Mouse (Mus musculus): ENCODE measurements around the gene Trim29. TPM values are rescaled to one million over a fixed set of nuclear protein-coding genes. Genes with fewer than 3 reads are reported as not detected.

Trim29 gene
- total and polyA plus RNA-seq, 3 experiments: not detected

DNA sequence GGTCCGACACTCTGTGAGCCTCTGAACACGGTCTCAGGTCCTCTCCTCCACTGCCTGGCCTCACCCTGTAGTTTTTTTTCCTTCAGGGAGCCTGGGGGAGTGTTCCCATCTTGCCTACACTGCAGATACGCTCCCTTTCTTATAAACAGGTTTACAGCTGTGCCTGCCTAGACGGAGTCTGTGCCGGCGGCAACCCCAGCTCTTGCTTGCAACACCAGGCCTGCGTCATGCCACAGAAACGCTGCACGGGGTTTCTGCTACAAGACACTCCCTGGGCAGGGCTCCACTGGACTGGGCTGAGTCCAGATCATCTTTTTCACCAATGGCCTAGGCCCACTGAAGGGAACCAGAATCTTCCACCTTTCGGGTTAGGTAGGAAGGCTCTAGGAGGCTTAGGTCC lies 8.0 kb downstream of the Trim29 start:
- H3K9me3 ChIP-seq (replicated peaks; ENCODE audit: insufficient read depth, low read length): no peaks in the 10 kb centered on the region
- no peaks in the 10 kb centered on the region for H3K4me1 ChIP-seq (ENCODE audit: control insufficient read depth in 1 of 2, insufficient read depth in 2 of 2, low read length in 2 of 2)
- H3K36me3 ChIP-seq (ENCODE audit: control insufficient read depth in 1 of 2, insufficient read depth in 2 of 2, low read length in 2 of 2): no peaks in the 10 kb centered on the region
- TF ChIP-seq NRF1 (IDR thresholded peaks at IDR 0.05; ENCODE audit: insufficient read depth, low read depth, low read length, poor library complexity, severe bottlenecking) (no peak), SMC3 (IDR thresholded peaks at IDR 0.05; ENCODE audit: low read depth, low read length) (no peak), KAT2A (conservative IDR thresholded peaks at IDR 0.05; ENCODE audit: low read depth, low read length) (no peak), CHD2 (IDR thresholded peaks at IDR 0.05; ENCODE audit: low read length) (no peak)
- H3K9ac ChIP-seq (ENCODE audit: control insufficient read depth, low read depth, low read length, poor library complexity, severe bottlenecking): no peak overlapping the region
- no peaks in the 10 kb centered on the region for H3K79me2 ChIP-seq (ENCODE audit: control insufficient read depth, insufficient read depth, low read length, poor library complexity)
- DNase-seq (ENCODE audit: low read depth, low spot score): no peak
- no peak overlapping the region for H3K4me3 ChIP-seq (ENCODE audit: control insufficient read depth in 1 of 2, insufficient read depth in 1 of 2, low read depth in 2 of 2, low read length in 2 of 2)
- H3K27me3 ChIP-seq (ENCODE audit: control insufficient read depth in 1 of 2, insufficient read depth in 2 of 2, low read length in 2 of 2): no peaks in the 10 kb centered on the region
- H3K27ac ChIP-seq (ENCODE audit: control insufficient read depth, low read depth, low read length): no peak overlapping the region

- Histone ChIP-seq H3K27ac (ENCODE audit: control insufficient read depth, low read depth, low read length) (no peak overlapping the region), H3K79me2 (ENCODE audit: control insufficient read depth, insufficient read depth, low read length, poor library complexity) (no peaks in the 10 kb centered on the region), H3K36me3 (ENCODE audit: control insufficient read depth in 1 of 2, insufficient read depth in 2 of 2, low read length in 2 of 2) (no peaks in the 10 kb centered on the region), H3K4me3 (ENCODE audit: control insufficient read depth in 1 of 2, insufficient read depth in 1 of 2, low read depth in 2 of 2, low read length in 2 of 2) (no peak overlapping the region), H3K9me3 (replicated peaks; ENCODE audit: insufficient read depth, low read length) (no peaks in the 10 kb centered on the region), H3K4me1 (ENCODE audit: control insufficient read depth in 1 of 2, insufficient read depth in 2 of 2, low read length in 2 of 2) (no peaks in the 10 kb centered on the region), H3K27me3 (ENCODE audit: control insufficient read depth in 1 of 2, insufficient read depth in 2 of 2, low read length in 2 of 2) (no peaks in the 10 kb centered on the region), H3K9ac (ENCODE audit: control insufficient read depth, low read depth, low read length, poor library complexity, severe bottlenecking) (no peak overlapping the region)
- DNase-seq (ENCODE audit: low read depth, low spot score): no peak
- TF ChIP-seq USF1 (IDR thresholded peaks at IDR 0.05; ENCODE audit: low read depth, low read length): no peak
- TF ChIP-seq KAT2A (conservative IDR thresholded peaks at IDR 0.05; ENCODE audit: low read depth, low read length): no peak
- TF ChIP-seq CTCF (IDR thresholded peaks at IDR 0.05 in 2 of 3, conservative IDR thresholded peaks at IDR 0.05 in 1 of 3; ENCODE audit: control insufficient read depth in 1 of 3, insufficient read depth in 1 of 3, low read depth in 2 of 3, low read length in 3 of 3, poor library complexity in 1 of 3, severe bottlenecking in 1 of 3): no peak
- TF ChIP-seq SIN3A (IDR thresholded peaks at IDR 0.05; ENCODE audit: low read length): no peak
Measured at GRCm38 (mm10) chr9:43321951-43322350, 11.3 kb downstream of the Trim29 start.

- Histone ChIP-seq H3K9ac (ENCODE audit: control insufficient read depth, low read depth, low read length, poor library complexity, severe bottlenecking) (no peak overlapping the region), H3K36me3 (ENCODE audit: control insufficient read depth in 1 of 2, insufficient read depth in 2 of 2, low read length in 2 of 2) (no peaks in the 10 kb centered on the region), H3K9me3 (replicated peaks; ENCODE audit: insufficient read depth, low read length) (no peaks in the 10 kb centered on the region), H3K4me1 (ENCODE audit: control insufficient read depth in 1 of 2, insufficient read depth in 2 of 2, low read length in 2 of 2) (no peaks in the 10 kb centered on the region), H3K4me3 (ENCODE audit: control insufficient read depth in 1 of 2, insufficient read depth in 1 of 2, low read depth in 2 of 2, low read length in 2 of 2) (no peak overlapping the region), H3K27ac (ENCODE audit: control insufficient read depth, low read depth, low read length) (no peak overlapping the region), H3K79me2 (ENCODE audit: control insufficient read depth, insufficient read depth, low read length, poor library complexity) (no peaks in the 10 kb centered on the region), H3K27me3 (ENCODE audit: control insufficient read depth in 1 of 2, insufficient read depth in 2 of 2, low read length in 2 of 2) (no peaks in the 10 kb centered on the region)
- TF ChIP-seq ETS1 (IDR thresholded peaks at IDR 0.05; ENCODE audit: low read depth, low read length) (no peak), KAT2A (conservative IDR thresholded peaks at IDR 0.05; ENCODE audit: low read depth, low read length) (no peak), BHLHE40 (IDR thresholded peaks at IDR 0.05; ENCODE audit: borderline replicate concordance, low read depth, low read length) (no peak), RCOR1 (IDR thresholded peaks at IDR 0.05; ENCODE audit: low read depth, low read length) (no peak), CHD1 (IDR thresholded peaks at IDR 0.05; ENCODE audit: low read depth, low read length) (no peak), TAL1 (IDR thresholded peaks at IDR 0.05; ENCODE audit: low read length) (no peak), MXI1 (IDR thresholded peaks at IDR 0.05; ENCODE audit: low read depth, low read length) (no peak), POLR2A (IDR thresholded peaks at IDR 0.05; ENCODE audit: control insufficient read depth in 1 of 2, insufficient read depth in 1 of 2, low read depth in 1 of 2, low read length in 2 of 2, poor library complexity in 1 of 2) (no peak), SIN3A (IDR thresholded peaks at IDR 0.05; ENCODE audit: low read length) (no peak), HCFC1 (IDR thresholded peaks at IDR 0.05; ENCODE audit: low read depth, low read length) (no peak)
- no peak for DNase-seq (ENCODE audit: low read depth, low spot score)
Measured at GRCm38 (mm10) chr9:43322666-43323065, 12.0 kb downstream of the Trim29 start.

Data from MEL (cell line).